Mouse (Mus musculus) stomach, postnatal 0 days (tissue): ENCODE measurements at regions not wholly inside any gene's neighbourhood (a gene's known extent, or its start where the extent isn't known, plus 50 kb on each side); places are given as distances from the start of the nearest gene placed in this dataset.

ENCODE experiments used
- ATAC-seq: fragments of 200-750 bp; cut with Nextera tagmentation; 2 replicates; pipeline ENCODE4 v1.8.0; 2017; ENCODE audit not compliant: low FRiP score, low TSS enrichment
- DNase-seq: peaks from one replicate; pipeline ENCODE4 v3.0.0-alpha.2; 2016; ENCODE audit warnings: low spot score
- H3K27ac ChIP-seq: fragments of 300-500 bp; sonication (generic); replicated peaks from 2 replicates; pipeline ENCODE4 v1.5.1; 2014; ENCODE audit warnings: mild to moderate bottlenecking, control low read depth
- H3K27me3 ChIP-seq: fragments of 300-500 bp; sonication (generic); 2 replicates; pipeline ENCODE4 v1.6.1; 2014; ENCODE audit warnings: low read length; ENCODE audit not compliant: control insufficient read depth, insufficient read depth
- H3K36me3 ChIP-seq: fragments of 300-500 bp; sonication (generic); 2 replicates; pipeline ENCODE4 v1.6.1; 2014; ENCODE audit warnings: low read length, mixed read lengths; ENCODE audit not compliant: control insufficient read depth, insufficient read depth
- H3K4me1 ChIP-seq: fragments of 300-500 bp; sonication (generic); replicated peaks from 2 replicates; pipeline ENCODE4 v1.6.1; 2014; ENCODE audit warnings: antibody characterized with exemption; ENCODE audit not compliant: control insufficient read depth, insufficient read depth
- H3K4me2 ChIP-seq: fragments of 300-500 bp; sonication (generic); replicated peaks from 2 replicates; pipeline ENCODE4 v1.6.1; 2014; ENCODE audit warnings: low read depth, mild to moderate bottlenecking, control low read depth, moderate library complexity
- H3K4me3 ChIP-seq: fragments of 300-500 bp; sonication (generic); 2 replicates; pipeline ENCODE4 v1.5.1; 2014; ENCODE audit warnings: low read depth, low read length, control low read depth
- H3K9ac ChIP-seq: fragments of 300-500 bp; sonication (generic); 2 replicates; pipeline ENCODE4 v1.6.1; 2014; ENCODE audit warnings: mild to moderate bottlenecking, low read length, control low read depth, mixed read lengths
- H3K9me3 ChIP-seq: fragments of 300-500 bp; sonication (generic); 2 replicates; pipeline ENCODE4 v1.6.1; 2016; ENCODE audit warnings: low read length; ENCODE audit not compliant: control insufficient read depth
- EP300 ChIP-seq: optimal IDR thresholded peaks from 2 replicates; pipeline ENCODE3; 2016; ENCODE audit warnings: antibody characterized with exemption
- WGBS: fragments of 180-500 bp; shearing (Covaris S2); extraction: QIAGEN DNeasy Blood & Tissue Kit; methylation state at CpG from one replicate; pipeline ENCODE4 v1.1.7; 2014; 5-methylcytosine and 5-hydroxymethylcytosine counted together

DNA sequence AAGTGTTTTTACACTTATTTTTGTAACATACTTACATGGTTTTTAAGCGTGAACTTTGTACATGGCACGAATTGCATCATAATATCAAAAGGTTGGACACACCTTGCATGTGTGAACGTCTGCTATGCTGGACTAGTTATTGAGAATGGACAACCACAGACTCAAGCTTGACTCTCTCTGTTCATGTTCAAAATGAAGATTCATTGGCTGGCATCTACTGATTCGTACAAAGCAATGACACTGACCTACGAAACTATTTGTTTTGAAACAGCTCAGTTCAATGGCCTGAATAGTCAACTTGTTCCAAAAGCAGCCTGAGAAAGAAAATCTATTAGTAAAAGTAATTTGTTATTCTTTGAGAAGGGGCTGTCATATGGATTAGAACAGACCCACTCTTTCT lies 55.3 kb upstream of the Rrp15 start:
- 83% methylated on average over 5 of the region's 5 CpGs for WGBS
- Histone ChIP-seq H3K9ac (no peak overlapping the region), H3K4me2 (no peak overlapping the region), H3K9me3 (no peaks in the 10 kb centered on the region), H3K4me1 (no peaks in the 10 kb centered on the region), H3K27ac (no peak overlapping the region), H3K36me3 (no peaks in the 10 kb centered on the region), H3K4me3 (no peak overlapping the region), H3K27me3 (no peaks in the 10 kb centered on the region)
- no peak for TF ChIP-seq EP300
- DNase-seq = no peak
- ATAC-seq = no peak
